Mouse (Mus musculus) Muller cell, postnatal 12 days (primary cell): ENCODE data around the gene Ppp1r15a.
"Not testable (repeated sequence)": the region's sequence is repeated elsewhere in the genome, so short reads cannot be mapped to it uniquely, and the experiment has no call there.

ENCODE experiments used
- DNase-seq: peaks from one replicate; pipeline ENCODE4 v3.0.0-alpha.2; 2015; ENCODE audit errors: inconsistent ontology term

The Ppp1r15a gene

DNA sequence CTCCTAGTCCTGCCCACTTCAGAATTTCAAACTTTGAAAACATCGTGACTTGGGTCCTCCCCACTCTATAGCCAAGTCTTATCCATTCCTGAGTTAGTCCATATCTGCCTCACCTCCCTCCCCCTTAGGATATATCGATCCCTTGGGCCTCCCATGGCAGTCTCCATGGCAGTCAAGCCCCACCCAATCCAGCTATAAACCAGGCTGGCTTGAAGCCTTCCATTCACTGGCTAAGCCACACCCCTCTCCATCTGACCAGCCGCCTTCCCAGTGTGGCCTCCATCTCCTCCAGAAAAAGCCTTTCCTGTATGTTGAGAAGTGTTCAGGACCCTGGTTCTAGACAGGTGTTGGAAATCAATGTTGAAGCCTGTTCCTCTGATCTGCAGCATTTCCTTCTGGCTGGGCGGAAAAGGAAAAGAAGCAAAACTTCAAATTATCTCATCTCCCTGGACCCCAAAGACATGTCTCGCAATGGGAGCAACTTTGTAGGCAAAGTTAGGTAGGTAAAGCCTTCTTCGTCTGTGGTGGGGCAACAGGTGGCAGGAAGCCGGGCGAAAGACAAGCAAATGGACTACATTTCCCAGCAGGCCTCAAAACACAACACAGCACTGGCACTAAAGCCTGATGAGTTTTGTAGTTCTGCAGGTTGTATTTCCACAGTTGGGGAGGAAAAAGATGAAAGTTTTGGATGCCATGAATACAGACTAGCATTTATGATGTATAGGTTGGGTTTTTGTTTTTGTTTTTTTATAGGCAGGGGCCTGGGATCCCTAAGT lies 6.5 kb downstream of the Ppp1r15a start:
- no peak for DNase-seq

DNA sequence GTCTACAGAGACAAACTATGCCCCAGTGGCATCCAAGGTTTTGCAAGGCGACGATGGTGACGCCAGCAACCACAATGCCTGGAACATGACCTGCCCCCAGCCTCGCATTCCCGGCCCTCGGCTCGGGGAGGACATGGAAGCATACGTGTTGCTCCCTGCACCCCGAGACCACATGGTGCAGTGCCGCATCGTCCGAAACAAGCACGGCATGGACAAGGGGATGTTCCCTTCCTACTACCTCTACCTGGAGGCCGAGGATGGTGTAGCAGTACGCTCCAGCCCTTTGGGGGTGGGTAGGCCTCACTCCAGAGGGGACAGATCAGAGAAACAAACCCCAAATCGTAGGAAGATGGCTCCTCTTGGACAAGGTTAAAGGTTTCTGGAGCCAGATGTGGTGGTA lies 7.5 kb downstream of the Ppp1r15a start:
- DNase-seq = no peak

GRCm38 (mm10) chr7:45516846-45517245 lies 9.2 kb downstream of the Ppp1r15a start:
- DNase-seq = not testable (repeated sequence)

GRCm38 (mm10) chr7:45515436-45515835 lies 10.6 kb downstream of the Ppp1r15a start:
- DNase-seq = no peak

DNA sequence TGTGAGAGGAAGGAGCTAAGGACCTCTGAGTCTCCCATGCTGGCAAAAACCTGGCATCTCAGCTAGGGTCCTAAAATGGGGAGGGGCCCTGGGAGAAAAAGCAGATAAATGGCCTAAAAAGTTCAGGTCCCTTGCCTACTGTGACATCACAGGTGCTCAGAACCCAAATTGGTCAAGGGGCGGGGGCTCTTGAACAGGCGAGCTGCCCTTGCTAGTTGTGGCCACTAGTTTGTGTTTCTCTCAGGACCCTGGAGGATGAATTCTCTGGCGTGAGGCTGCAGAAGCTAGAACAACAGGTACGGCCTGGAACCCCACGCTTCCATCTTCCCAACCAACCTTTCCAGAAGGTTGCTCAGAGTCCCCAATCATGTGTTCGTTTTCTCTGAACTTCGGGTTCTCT lies 11.7 kb downstream of the Ppp1r15a start:
- DNase-seq = no peak

DNA sequence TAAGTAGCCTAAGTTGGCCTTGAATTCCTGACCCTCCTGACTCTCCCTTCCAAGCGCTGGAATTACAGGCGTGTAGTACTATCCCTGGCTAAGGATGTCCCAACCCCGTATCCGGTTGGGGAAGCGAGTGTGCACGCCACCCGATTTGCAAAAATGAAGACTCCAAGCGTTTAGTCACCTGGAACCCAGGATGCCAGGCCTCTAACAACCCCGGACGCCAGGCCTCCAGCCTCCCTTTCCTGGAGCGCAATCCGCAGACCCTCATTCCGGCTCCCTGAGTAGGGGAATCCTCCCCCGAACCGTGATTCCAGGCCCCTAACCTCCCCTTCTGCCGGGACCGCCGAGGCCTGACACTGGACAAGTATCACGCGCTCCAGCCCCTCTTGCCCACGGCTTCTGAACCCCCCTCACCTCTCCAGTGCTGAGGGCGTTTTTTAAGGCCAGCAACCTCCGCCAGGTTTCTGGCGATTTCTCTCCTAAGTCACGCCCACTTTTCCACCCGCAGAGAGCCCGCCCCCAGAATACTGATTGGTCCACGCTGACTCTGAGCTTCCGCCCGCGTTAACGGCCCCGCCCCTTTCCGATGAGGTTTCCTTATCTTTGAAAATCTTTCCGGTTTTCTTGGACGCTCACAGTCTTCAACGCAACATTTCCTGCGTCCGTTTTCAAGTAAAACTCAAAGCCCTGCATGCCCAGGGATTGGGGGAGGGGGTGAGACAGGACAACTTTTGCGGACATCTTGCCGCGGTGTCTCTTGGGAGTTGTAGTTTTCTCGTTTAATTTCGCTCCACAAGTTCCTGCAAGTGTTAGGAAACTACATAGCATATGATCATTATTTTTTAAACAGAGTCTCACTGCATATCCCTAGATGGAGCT lies 15.9 kb downstream of the Ppp1r15a start, which contains the start of gene Nucb1:
Gene Nucb1, minus strand, starts transcription at position 495 of the 876 bp plus-strand sequence.
- DNase-seq = peak; percentile 94

GRCm38 (mm10) chr7:45509181-45509882 lies 16.7 kb downstream of the Ppp1r15a start:
- no peak for DNase-seq

DNA sequence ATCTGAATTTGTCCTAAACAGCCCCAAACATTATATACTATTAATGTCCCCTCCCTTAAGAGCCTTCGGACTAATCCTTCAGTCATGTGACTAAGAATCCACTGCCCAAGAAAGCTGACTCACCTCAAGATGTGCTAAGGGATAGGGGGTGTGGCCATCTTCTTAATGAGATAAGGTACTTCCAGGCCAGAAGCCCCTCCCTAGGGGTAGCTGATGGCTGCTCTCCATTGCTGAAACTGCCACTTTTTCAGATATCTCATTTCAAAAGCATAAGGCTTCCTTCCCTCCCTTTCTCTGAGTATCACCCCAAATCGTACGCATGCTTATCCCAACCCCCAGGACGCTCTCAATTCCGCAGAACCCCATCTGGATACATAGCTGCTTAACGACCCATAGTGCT lies 17.5 kb downstream of the Ppp1r15a start:
- DNase-seq = no peak

DNA sequence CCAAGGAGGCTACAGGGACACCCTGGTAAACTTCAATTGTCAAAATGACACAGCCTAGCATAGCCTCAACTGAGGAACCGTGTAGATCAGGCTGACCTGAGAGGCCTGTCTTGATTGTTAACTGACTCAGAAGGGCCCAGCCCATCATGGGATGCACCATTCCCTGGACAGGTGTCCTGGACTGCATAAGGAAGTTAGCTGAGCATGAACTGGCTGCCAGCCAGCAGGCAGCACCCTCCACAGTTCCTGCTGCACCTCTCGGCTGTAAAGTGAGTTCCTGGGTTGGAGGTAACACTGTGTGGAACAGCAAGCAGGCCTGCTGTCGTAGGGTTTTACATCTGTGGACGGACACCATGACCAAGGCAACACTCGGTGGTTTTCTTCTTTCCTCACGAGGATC lies 18.5 kb downstream of the Ppp1r15a start:
- DNase-seq = no peak

GRCm38 (mm10) chr7:45498427-45498826 lies 27.6 kb downstream of the Ppp1r15a start:
- no peak for DNase-seq

- DNase-seq = no peak
Observed at GRCm38 (mm10) chr7:45494548-45494947, 31.5 kb downstream of the Ppp1r15a start.

- DNase-seq = no peak
Observed at GRCm38 (mm10) chr7:45492951-45493350, 33.1 kb downstream of the Ppp1r15a start.

- DNase-seq = no peak
Observed at GRCm38 (mm10) chr7:45492225-45492844, 33.7 kb downstream of the Ppp1r15a start.

DNA sequence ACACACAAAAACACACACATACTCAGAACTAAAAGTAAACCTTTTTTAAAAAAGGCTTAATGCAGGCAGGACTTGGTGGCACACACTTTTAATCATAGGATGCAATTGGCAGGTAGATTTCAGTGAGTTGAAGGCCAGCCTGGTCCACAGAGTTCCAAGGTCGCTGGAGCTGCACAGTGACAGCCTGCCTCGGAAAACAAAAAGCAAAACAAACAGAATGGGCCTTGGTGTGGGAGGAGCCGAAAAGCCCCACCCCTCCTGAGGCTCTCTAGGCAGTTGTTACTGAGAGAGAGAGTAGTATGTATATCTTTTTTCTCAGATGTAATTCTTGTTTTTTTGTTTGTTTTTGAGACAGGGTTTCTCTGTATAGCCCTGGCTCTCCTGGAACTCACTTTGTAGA lies 34.8 kb downstream of the Ppp1r15a start:
- no peak for DNase-seq

DNA sequence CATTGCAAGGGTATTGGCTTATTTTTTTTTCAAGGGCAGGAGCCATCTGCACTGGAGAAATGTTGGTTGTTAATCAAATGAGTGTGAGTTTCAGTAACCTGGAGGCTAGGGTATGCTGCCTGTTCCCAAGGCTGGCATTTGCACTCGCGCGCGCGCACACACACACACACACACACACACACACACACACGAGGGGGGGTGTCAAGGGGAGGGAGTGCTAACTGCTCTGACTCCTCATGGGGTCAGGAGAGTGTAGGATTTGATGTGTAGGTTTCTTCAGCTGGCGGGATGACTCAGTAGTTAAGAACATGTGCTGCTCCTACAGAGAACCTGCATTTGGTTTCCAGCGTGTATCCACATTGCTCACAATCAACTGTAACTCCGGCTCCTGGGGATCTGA lies 35.2 kb downstream of the Ppp1r15a start:
- DNase-seq = no peak

- no peak for DNase-seq
Observed at GRCm38 (mm10) chr7:45489578-45489977, 36.5 kb downstream of the Ppp1r15a start.

GRCm38 (mm10) chr7:45488293-45489204 lies 37.5 kb downstream of the Ppp1r15a start, which contains the start of gene Dhdh:
Gene Dhdh, minus strand, starts transcription at chr7:45488805.
- DNase-seq = no peak

DNA sequence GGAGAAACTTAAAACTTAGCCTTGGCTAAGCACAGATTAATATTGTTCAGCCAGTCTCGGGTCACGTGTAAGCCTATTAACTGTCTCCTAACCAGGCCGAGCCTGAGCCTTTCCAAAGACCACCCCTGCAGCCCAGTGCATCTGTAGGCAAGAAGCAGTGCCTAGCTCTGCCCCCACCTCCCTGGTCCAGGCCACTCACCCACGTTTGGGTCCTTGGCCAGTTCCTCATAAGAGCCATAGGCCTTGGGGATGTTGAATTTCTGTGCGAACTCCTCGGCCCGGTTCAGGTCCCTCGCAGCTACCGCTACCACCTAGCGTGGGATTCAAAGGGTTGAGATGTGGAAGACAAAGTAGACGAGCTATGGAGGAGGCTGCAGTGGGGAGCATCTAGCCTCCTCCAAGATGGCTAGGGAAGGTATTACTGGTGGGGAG lies 38.2 kb downstream of the Ppp1r15a start:
- no peak for DNase-seq

DNA sequence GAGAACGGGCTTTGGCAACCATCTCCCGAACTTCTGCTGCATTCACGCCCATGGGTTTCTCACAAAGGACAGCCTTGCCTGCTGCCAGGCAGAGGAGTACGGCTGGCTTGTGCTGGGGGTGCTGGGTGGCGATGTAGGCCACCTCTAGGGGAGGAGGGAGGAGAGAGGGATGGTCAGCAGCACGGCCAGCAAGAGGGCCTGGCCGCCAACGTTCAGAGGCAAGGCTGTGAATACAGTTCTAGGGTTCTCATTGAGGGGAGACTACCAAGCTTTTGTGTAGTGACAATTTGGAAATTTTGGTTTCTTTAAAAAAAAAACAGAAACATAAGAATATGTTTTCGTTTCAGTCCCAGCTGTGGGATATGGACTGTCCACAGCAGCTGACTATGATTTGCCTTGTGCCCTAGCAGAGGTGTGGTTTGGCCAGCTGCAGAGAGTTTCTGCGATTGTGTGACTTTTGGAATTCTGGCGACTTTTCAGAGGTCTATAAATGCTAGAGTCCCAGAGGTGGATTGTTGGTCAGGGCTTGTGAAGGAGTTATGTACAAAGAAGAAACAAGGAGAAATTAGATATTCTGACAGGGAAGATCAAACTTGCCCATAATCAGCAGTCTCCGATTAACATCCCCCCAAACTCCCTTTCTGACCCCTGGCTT lies 39.2 kb downstream of the Ppp1r15a start, which contains the start of gene Gm45808:
Gene Gm45808, minus strand, starts transcription at position 51 of the 655 bp plus-strand sequence.
- DNase-seq = no peak

DNA sequence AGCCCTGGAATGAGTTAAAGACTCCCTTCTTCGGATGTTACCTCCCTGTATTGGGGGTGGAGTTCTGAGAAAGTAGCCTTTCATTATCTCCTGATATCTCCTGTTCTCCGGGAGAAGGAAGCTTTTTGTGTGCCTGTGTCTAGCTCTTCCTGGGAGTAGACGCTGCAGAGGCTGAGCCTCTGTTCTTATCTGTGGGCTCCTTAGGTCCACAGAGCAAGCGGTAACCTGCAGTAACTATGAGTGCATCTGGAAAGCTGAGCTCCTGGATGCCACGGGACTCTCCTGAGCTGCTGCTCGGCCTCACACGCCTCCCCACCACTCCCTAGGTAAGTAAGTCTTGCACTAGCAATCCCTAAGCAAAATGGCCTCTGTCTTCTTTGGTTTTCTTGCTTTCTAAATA lies 39.9 kb downstream of the Ppp1r15a start:
- DNase-seq = no peak
